Mouse (Mus musculus) heart, embryonic 11.5 days (tissue): ENCODE results near the gene St6galnac4. TPM values are rescaled to one million over a fixed set of nuclear protein-coding genes. Genes with fewer than 3 reads are reported as not detected.

Experiments used
- polyA plus RNA-seq: library from polyadenylated mRNA; unstranded; fragments of >200 nt; fragmentation: Nextera tagmentation; extraction: Ambion mirVana; gene quantifications from 2 replicates; pipeline ENCODE4 v1.2.1, GENCODE M21; 2014

The St6galnac4 gene
- polyA plus RNA-seq, 1 experiment from 2014 or later = 32.9 TPM

Other genes with a start within 250 kb of the St6galnac4 start
- gene Ciz1, start 234.8 kb upstream of the St6galnac4 start, polyA plus RNA-seq = 32.1 and 35.8 TPM in 2 replicates
- 10.1 and 11.6 TPM in 2 replicates for gene Dnm1, start 233.8 kb upstream of the St6galnac4 start, polyA plus RNA-seq
- 50.1 and 51.3 TPM in 2 replicates for gene 1110008P14Rik, start 205.2 kb upstream of the St6galnac4 start, polyA plus RNA-seq
- 1.1 TPM in 1 of 2 replicates, not detected in the other for gene Lcn2, start 198.8 kb upstream of the St6galnac4 start, polyA plus RNA-seq
- 32.7 and 38.2 TPM in 2 replicates for gene Ptges2, start 191.2 kb upstream of the St6galnac4 start, polyA plus RNA-seq
- 5.1 and 5.3 TPM in 2 replicates for gene Naif1, start 136.6 kb upstream of the St6galnac4 start, polyA plus RNA-seq
- 7.9 and 8.5 TPM in 2 replicates for gene Slc25a25, start 135.7 kb upstream of the St6galnac4 start, polyA plus RNA-seq
- 5.2 and 5.3 TPM in 2 replicates for gene Fam102a, start 51.8 kb upstream of the St6galnac4 start, polyA plus RNA-seq
- gene Dpm2, start 16.2 kb upstream of the St6galnac4 start, polyA plus RNA-seq = 81.7 and 85.3 TPM in 2 replicates
- 0.31 and 0.51 TPM in 2 replicates for gene Pip5kl1, start 12.3 kb upstream of the St6galnac4 start, polyA plus RNA-seq
- 0.17 TPM in 1 of 2 replicates, not detected in the other for gene 9430097D07Rik, start 11.4 kb upstream of the St6galnac4 start, polyA plus RNA-seq
- gene St6galnac6, start 12.6 kb downstream of the St6galnac4 start, polyA plus RNA-seq = 8.3 and 9.3 TPM in 2 replicates
- gene Ak1, start 34.7 kb downstream of the St6galnac4 start, polyA plus RNA-seq = 212 and 221 TPM in 2 replicates
- 113 and 127 TPM in 2 replicates for gene Eng, start 59.5 kb downstream of the St6galnac4 start, polyA plus RNA-seq
- 14.5 and 15.3 TPM in 2 replicates for gene Fpgs, start 117.0 kb downstream of the St6galnac4 start, polyA plus RNA-seq
- gene Cdk9, start 126.0 kb downstream of the St6galnac4 start, polyA plus RNA-seq = 53.8 and 61.2 TPM in 2 replicates
- gene Sh2d3c, start 134.0 kb downstream of the St6galnac4 start, polyA plus RNA-seq = 26.4 and 29.1 TPM in 2 replicates
- 0.32 and 0.46 TPM in 2 replicates for gene 6330409D20Rik, start 153.9 kb downstream of the St6galnac4 start, polyA plus RNA-seq
- gene Tor2a, start 170.1 kb downstream of the St6galnac4 start, polyA plus RNA-seq = 39.8 and 46.6 TPM in 2 replicates
- 0.08 and 0.27 TPM in 2 replicates for gene Ttc16, start 188.5 kb downstream of the St6galnac4 start, polyA plus RNA-seq
- 3.7 and 5.7 TPM in 2 replicates for gene Ptrh1, start 188.7 kb downstream of the St6galnac4 start, polyA plus RNA-seq
- gene Cfap157, start 197.3 kb downstream of the St6galnac4 start, polyA plus RNA-seq = 0.57 and 0.84 TPM in 2 replicates